Mouse (Mus musculus): ENCODE measurements around the gene Aifm1. TPM values are rescaled to one million over a fixed set of nuclear protein-coding genes. Genes with fewer than 3 reads are reported as not detected.

Gene Aifm1
- polyA plus RNA-seq, 1 experiment from 2014 or later, result 33.5 TPM

Other genes starting within 250 kb of the Aifm1 start
- gene Bcorl1, start 172.2 kb downstream of the Aifm1 start, polyA plus RNA-seq (2015; fragmentation: Nextera tagmentation; extraction: Ambion mirVana), result 6.7 and 8.6 TPM in 2 replicates
- gene Elf4, start 50.4 kb downstream of the Aifm1 start, polyA plus RNA-seq (2015; fragmentation: Nextera tagmentation; extraction: Ambion mirVana), result 0.46 and 0.70 TPM in 2 replicates
- gene Rab33a, start 5.7 kb upstream of the Aifm1 start, polyA plus RNA-seq (2015; fragmentation: Nextera tagmentation; extraction: Ambion mirVana), result 104 and 105 TPM in 2 replicates
- gene Zfp280c, start 80.9 kb upstream of the Aifm1 start, polyA plus RNA-seq (2015; fragmentation: Nextera tagmentation; extraction: Ambion mirVana), result 9.8 and 10.1 TPM in 2 replicates
- gene Slc25a14, start 109.8 kb upstream of the Aifm1 start, polyA plus RNA-seq (2015; fragmentation: Nextera tagmentation; extraction: Ambion mirVana), result 43.6 and 46.6 TPM in 2 replicates
- gene Gpr119, start 160.9 kb upstream of the Aifm1 start, polyA plus RNA-seq (2015; fragmentation: Nextera tagmentation; extraction: Ambion mirVana), result not detected in 2 replicates
- 21.7 and 22.1 TPM in 2 replicates for gene Rbmx2, start 181.4 kb upstream of the Aifm1 start, polyA plus RNA-seq (2015; fragmentation: Nextera tagmentation; extraction: Ambion mirVana)